Mouse (Mus musculus): ENCODE results near the gene Lbhd1. TPM values are rescaled to one million over a fixed set of nuclear protein-coding genes. Genes with fewer than 3 reads are reported as not detected.
A peak's percentile ranks its signal among the peaks of the same experiment; 100 is the strongest.
"Not testable (repeated sequence)": the region's sequence is repeated elsewhere in the genome, so short reads cannot be mapped to it uniquely, and the experiment has no call there.

Lbhd1 gene
- total RNA-seq (2021) (10 to 100 TPM in 1 of 2 experiments, 1 to 10 TPM in 1; 5.8 to 13.3 TPM), polyA plus RNA-seq (2012; rRNA removed) (0.28 and 1.1 TPM in 2 replicates)
- long read RNA-seq, result 0 reads

GRCm38 (mm10) chr19:8883616-8884015 lies at the start of gene Lbhd1, which contains the start of gene Gm49403:
Gene Lbhd1, plus strand, starts transcription at chr19:8883732.
Gene Gm49403, plus strand, starts transcription at chr19:8883930.
- DNase-seq, result no peak

- DNase-seq, result not testable (repeated sequence)
These were observed 47.2 kb upstream of the Lbhd1 start for GRCm38 (mm10) chr19:8836327-8836726.

- DNase-seq, result peak; percentile 90
These were observed 46.2 kb upstream of the Lbhd1 start, which contains the start of gene Bscl2 for GRCm38 (mm10) chr19:8837251-8837791. Gene Bscl2, plus strand, starts transcription at chr19:8837467.

DNA sequence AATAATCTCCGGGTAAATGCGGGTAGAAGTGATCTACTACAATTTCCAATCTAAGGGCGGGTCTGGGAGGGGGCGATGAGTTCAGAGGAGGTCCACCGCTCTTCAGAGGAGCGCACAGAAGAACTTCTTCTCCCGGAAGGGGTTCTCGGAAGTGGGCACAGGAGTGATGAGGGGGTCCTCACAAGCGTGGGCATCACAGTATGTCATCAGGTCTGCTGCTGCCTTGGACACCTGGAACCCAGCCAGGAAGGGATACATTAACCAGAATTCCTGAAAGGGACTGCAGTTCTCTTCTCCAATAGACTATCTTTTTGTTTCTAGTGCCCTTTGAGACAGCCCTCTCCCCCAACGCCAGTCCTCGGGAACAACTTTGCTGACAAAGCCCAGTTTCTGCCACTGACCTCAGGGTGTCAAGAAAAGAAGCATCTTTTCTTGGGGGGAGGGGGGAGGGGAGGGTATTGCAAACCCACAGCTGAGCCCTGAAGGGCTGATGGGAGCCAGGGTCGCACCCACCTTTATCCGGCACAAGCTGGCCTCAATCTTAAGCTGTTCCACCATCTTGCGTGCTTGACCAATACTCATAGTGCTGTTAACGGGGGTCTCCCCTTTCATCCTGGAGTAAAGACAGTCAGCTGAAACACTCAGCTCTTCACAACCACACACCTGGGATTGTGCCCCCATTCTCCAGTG lies 45.3 kb upstream of the Lbhd1 start:
- DNase-seq, result peak; percentile 56

- DNase-seq, result no peak
These were observed 44.2 kb upstream of the Lbhd1 start, which contains the start of gene Gng3 for GRCm38 (mm10) chr19:8839103-8839907. Gene Gng3, minus strand, starts transcription at chr19:8839194.

GRCm38 (mm10) chr19:8839908-8840791 lies 43.4 kb upstream of the Lbhd1 start:
- DNase-seq, result peak; percentile 90

DNA sequence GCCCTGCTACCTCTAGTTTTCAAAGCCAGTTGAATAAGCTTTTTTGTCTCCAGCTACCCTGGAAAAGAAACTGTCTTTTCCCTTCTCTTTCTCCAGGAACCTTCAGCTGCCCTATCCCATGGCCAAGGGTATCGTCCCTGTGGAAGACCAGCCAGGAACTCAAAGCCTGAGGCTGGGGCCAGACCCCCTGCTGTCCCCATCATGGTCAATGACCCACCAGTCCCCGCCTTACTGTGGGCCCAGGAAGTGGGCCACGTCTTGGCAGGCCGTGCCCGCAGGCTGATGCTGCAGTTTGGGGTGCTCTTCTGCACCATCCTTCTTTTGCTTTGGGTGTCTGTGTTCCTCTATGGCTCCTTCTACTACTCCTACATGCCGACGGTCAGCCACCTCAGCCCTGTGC lies 42.5 kb upstream of the Lbhd1 start:
- DNase-seq, result no peak

DNA sequence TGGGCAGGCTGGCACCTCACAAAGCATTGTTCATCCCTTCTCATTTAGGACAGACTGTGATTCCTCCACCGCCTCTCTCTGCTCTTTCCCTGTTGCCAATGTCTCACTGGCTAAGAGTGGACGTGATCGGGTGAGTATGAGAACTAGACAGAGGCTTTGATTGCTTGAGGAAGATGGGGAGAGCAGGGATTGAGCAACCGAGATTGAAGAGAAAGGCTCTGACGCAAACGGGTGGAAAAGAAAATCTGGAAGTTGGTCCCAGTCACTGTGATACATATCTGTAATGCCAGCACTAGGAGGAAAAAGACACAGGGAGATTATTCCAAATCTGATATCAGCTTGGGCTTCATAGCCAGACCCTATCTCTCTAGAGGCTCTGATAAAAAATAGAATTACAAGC lies 40.6 kb upstream of the Lbhd1 start:
- DNase-seq, result no peak

DNA sequence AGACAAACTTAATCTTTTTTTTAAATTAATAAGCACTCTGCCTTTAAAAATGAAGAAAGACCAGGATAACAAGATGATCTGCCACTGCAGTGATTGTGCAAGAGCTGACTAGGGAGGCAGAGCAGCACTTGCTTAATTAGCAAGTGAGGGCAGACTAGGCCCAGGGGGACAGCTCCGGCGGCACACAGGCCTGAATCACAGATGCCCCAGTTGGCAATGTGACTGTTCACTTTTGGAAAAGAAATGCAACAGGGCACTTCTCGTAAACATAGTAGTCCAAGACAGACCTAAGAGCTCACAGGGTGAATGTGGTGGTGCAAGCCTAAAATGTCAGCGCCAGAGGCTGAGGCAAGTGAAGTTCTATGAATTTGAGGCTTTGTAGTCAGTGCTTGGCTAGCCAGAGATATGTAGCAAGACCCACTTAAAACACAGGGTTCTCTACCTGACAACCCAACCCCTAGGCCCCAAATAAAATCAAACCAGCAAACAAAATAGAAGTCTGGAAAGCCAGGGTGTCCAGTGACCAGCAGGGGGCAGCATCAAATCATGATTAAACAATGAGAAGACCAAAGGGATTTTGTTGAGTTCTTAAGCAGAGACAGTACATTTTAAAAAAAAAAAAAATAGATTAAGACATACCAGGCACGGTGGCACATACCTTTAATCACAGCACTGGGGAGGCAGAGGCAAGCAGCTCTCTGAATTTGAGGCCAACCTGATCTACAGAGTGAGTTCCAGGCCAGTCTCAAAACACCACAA lies 39.0 kb upstream of the Lbhd1 start:
- DNase-seq, result peak; percentile 76

DNA sequence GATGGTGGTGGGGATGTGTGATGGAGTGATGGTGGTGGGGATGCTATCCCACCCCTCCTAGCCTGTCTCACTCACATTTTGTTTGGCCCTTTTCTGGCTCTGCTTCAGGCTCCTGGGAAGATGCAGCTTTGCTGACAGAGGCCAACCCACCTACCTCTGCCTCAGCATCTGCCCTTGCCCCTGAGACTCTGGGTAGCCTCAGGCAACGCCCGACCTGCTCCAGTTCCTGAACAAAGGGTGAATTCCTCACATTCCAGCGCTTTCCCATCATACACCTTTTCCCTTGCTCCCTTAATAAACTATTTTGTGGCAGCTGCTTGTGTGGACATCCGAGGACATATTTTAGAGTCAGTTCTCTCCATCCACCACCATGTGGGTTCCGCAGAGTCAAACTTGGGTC lies 35.2 kb upstream of the Lbhd1 start:
- no peak for DNase-seq

- DNase-seq, result peak; percentile 63
These were observed 33.1 kb upstream of the Lbhd1 start, which contains the start of gene Lrrn4cl for GRCm38 (mm10) chr19:8850402-8850901. Gene Lrrn4cl, plus strand, starts transcription at chr19:8850768.

DNA sequence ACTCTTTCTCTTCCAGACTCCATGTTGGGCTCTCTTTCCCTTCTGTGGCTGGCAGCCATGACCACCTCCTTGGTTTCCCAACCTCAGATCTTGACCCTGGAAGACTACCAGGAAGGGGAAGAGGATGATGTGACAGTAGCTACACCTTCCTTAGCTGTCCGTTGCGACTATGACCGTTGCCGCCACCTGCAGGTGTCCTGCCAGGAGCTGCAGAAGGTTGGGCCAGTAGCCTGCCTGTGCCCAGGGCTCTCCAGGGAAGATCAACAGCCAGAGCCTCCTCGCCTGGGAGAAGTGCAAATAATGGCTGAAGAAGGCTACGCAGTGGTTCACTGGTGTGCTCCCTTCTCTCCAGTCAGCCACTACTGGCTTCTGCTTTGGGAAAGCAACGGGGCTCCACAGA lies 31.9 kb upstream of the Lbhd1 start:
- DNase-seq, result no peak

- DNase-seq, result no peak
These were observed 31.1 kb upstream of the Lbhd1 start for GRCm38 (mm10) chr19:8852236-8852928.

GRCm38 (mm10) chr19:8853117-8853516 lies 30.4 kb upstream of the Lbhd1 start:
- DNase-seq, result no peak

DNA sequence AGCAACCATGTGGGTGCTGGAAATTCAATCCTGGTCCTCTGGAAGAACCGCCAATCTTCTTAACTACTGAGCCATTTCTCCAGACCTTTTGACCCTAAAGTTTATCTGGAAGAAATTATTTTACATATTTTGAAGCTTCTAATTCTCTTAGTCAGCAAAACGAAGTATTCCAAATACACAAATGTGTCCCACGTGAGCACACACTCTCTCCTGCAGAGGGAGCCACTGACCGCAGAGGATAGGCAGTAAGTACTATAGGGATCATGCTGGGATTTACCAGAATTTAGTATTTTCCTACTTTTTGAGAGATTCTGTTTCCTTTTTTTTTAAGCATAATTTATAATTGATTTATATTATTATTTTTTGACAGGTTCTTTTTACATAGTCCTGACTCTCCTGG lies 25.8 kb upstream of the Lbhd1 start:
- DNase-seq, result peak; percentile 60

DNA sequence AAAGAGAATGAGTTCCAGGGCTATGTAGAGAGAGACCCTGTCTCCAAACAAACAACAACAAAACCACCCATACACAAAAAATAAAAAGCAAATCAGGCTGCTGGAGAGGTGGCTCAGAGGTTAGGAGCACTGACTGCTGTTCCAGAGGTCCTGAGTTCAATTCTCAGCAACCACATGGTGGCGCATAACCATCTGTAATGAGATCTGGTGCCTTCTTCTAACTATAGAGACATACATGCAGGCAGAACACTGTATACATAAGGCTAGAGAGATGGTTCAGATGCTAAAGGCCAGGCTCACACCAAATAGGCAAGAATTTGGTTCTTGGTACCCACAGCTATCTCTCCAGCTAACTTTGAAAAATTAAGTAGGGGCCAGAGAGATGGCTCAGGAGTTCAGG lies 24.5 kb upstream of the Lbhd1 start:
- DNase-seq, result no peak

- no peak for DNase-seq
These were observed 19.3 kb upstream of the Lbhd1 start for GRCm38 (mm10) chr19:8864265-8864664.

- not testable (repeated sequence) for DNase-seq
These were observed 13.2 kb upstream of the Lbhd1 start for GRCm38 (mm10) chr19:8870381-8870780.

- DNase-seq, result no peak
These were observed 12.7 kb upstream of the Lbhd1 start for GRCm38 (mm10) chr19:8870838-8871237.

Measured in adrenal gland, adult 2 months (tissue).